Mouse (Mus musculus) hindbrain, embryonic 14.5 days (tissue): ENCODE measurements at regions not wholly inside any gene's neighbourhood (a gene's known extent, or its start where the extent isn't known, plus 50 kb on each side); places are given as distances from the start of the nearest gene placed in this dataset.
"Not testable (repeated sequence)": the region's sequence is repeated elsewhere in the genome, so short reads cannot be mapped to it uniquely, and the experiment has no call there.

Experiments used
- ATAC-seq: fragments of 200-750 bp; cut with Nextera tagmentation; 2 replicates; pipeline ENCODE4 v1.8.0; 2017; ENCODE audit warnings: moderate number of reproducible peaks, mild to moderate bottlenecking, moderate TSS enrichment, moderate library complexity; ENCODE audit not compliant: low FRiP score
- DNase-seq: peaks from one replicate; pipeline ENCODE4 v3.0.0-alpha.2; 2015; ENCODE audit warnings: low spot score
- H3K27ac ChIP-seq: fragments of 300-500 bp; sonication (generic); 2 replicates; pipeline ENCODE4 v1.5.1; 2014; ENCODE audit warnings: mild to moderate bottlenecking, moderate library complexity
- H3K27me3 ChIP-seq: fragments of 300-500 bp; sonication (generic); 2 replicates; pipeline ENCODE4 v1.6.1; 2014; ENCODE audit warnings: mild to moderate bottlenecking, low read length, mixed read lengths; ENCODE audit not compliant: control insufficient read depth, insufficient read depth
- H3K36me3 ChIP-seq: fragments of 300-500 bp; sonication (generic); replicated peaks from 2 replicates; pipeline ENCODE4 v1.6.1; 2014; ENCODE audit not compliant: control insufficient read depth, insufficient read depth
- H3K4me1 ChIP-seq: fragments of 300-500 bp; sonication (generic); replicated peaks from 2 replicates; pipeline ENCODE4 v1.6.1; 2014; ENCODE audit warnings: antibody characterized with exemption, low read length, mixed read lengths; ENCODE audit not compliant: control insufficient read depth, insufficient read depth
- H3K4me2 ChIP-seq: fragments of 300-500 bp; sonication (generic); replicated peaks from 2 replicates; pipeline ENCODE4 v1.6.1; 2014; ENCODE audit warnings: mild to moderate bottlenecking, moderate library complexity
- H3K4me3 ChIP-seq: fragments of 300-500 bp; sonication (generic); replicated peaks from 2 replicates; pipeline ENCODE4 v1.5.1; 2014; ENCODE audit warnings: mild to moderate bottlenecking, low read length
- H3K9ac ChIP-seq: fragments of 300-500 bp; sonication (generic); 2 replicates; pipeline ENCODE4 v1.6.1; 2014
- H3K9me3 ChIP-seq: fragments of 300-500 bp; sonication (generic); 2 replicates; pipeline ENCODE4 v1.6.1; 2016; ENCODE audit warnings: low read length; ENCODE audit not compliant: control insufficient read depth
- WGBS: fragments of 180-500 bp; shearing (Covaris S2); extraction: QIAGEN DNeasy Blood & Tissue Kit; methylation state at CpG from one replicate; pipeline ENCODE4 v1.1.7; 2014; 5-methylcytosine and 5-hydroxymethylcytosine counted together

DNA sequence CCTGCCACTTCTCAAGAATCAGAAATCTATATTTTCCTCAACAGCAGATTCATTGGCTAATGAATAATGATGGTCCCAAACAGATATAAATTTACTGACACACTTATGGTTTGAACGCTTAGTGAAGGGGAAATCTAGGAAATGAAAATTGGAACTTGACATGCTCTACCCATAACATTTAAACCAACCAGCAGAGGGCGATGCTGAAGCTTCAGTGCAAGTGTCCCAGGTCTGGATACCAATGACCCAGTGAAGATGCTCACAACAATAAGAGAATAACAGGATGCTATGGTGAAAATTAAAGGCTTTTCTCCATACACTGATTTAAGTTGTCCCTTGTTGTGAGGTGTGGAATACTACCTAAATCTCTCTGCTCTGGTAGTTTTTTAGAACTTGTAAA is 236.0 kb upstream of the Rorb start:
- ATAC-seq (no peak), DNase-seq (no peak)
- H3K27me3 ChIP-seq: no peaks in the 10 kb centered on the region
- no peaks in the 10 kb centered on the region for H3K9me3 ChIP-seq
- H3K4me3 ChIP-seq: no peak overlapping the region
- no peak overlapping the region for H3K27ac ChIP-seq
- no peak overlapping the region for H3K9ac ChIP-seq
- 51% methylated on average over 2 of the region's 2 CpGs for WGBS
- H3K4me1 ChIP-seq: no peaks in the 10 kb centered on the region
- no peaks in the 10 kb centered on the region for H3K36me3 ChIP-seq
- H3K4me2 ChIP-seq: no peak overlapping the region

DNA sequence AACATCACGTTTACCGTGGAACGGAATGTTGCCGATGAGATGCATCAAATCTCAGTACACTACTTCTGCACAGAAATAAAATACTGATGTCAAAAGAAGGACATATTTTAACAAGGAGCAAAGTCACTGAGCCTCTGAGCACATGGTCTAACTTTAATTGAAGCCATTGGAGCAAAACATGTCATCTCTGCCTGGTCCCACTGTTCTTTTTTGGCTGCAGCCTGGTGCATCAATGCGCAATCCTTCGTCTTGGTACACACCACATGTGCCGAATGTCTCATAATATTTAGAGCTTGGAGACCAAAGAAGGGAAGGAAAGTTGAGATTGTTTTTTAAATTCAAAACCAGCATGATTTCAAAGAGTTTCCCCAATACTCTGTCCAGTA is 233.4 kb upstream of the Rorb start:
- H3K9me3 ChIP-seq: no peaks in the 10 kb centered on the region
- ATAC-seq (peak; percentile 72; the same call in 1 of the 2 replicates), DNase-seq (no peak)
- H3K9ac ChIP-seq: no peak overlapping the region
- no peaks in the 10 kb centered on the region for H3K4me1 ChIP-seq
- no peaks in the 10 kb centered on the region for H3K27me3 ChIP-seq
- 50% methylated on average over 7 of the region's 7 CpGs for WGBS
- H3K4me3 ChIP-seq: no peak overlapping the region
- H3K27ac ChIP-seq: no peak overlapping the region
- peak overlapping the region; percentile 15; the same call in 1 of the 2 replicates for H3K4me2 ChIP-seq
- no peaks in the 10 kb centered on the region for H3K36me3 ChIP-seq

DNA sequence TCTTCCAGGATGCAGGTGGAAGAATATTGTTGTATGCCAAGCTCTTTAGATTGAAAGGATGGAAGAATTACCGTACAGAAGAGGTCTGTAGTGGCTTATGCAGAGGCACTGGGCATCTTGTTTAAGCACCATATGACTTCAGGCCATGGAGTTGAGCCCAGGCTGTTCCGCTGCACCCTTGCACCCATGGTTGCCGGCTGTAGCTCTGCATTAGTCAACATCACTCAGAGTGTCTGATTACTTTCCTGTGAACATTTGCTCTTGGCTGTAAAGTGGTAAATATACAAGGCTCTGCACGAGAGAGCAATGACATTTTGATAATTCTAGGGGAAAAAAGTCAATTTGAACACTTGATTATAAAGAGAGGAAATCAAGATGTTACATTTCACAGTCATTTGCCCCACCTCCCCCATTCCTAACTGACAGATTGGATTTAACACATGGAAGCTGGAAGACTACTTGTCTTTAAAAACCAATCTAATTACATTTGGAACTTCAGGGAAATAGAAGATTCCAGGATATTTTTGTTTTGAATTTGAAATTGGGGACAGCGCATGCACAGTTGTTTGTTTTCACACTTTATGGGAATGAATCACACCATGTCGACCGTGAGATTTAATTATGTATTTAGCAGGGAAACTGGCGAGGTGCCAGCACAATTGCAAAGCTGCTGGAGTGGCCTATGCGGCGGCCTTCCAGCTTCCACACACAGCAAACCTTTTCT is 232.9 kb upstream of the Rorb start:
- Histone ChIP-seq H3K27me3 (no peaks in the 10 kb centered on the region), H3K36me3 (no peaks in the 10 kb centered on the region), H3K27ac (no peak overlapping the region), H3K4me2 (peak overlapping the region; percentile 15; the same call in 1 of the 2 replicates), H3K9ac (no peak overlapping the region), H3K4me1 (no peaks in the 10 kb centered on the region), H3K9me3 (no peaks in the 10 kb centered on the region), H3K4me3 (no peak overlapping the region)
- 45% methylated on average over 10 of the region's 10 CpGs for WGBS
- DNase-seq (peak; percentile 74), ATAC-seq (peak; percentile 84; the same call in 1 of the 2 replicates)

DNA sequence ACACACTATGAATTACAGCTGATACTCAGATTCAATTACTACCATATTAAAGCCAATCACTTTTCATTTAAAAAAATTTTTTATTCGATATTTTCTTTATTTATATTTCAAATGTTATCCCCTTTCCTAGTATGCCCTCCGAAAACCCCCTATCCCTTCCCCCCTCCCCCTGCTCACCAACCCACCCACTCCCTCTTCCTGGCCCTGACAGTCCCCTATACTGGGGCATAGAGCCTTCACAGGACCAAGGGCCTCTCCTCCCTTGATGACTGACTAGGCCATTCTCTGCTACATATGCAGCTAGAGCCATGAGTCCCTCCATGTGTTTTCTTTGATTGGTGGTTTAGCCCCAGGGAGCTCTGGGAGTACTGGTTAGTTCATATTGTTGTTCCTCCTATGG is 196.1 kb upstream of the Rorb start:
- 90% methylated on average over 2 of the region's 2 CpGs for WGBS
- H3K27ac ChIP-seq, H3K36me3 ChIP-seq: not testable (repeated sequence)

DNA sequence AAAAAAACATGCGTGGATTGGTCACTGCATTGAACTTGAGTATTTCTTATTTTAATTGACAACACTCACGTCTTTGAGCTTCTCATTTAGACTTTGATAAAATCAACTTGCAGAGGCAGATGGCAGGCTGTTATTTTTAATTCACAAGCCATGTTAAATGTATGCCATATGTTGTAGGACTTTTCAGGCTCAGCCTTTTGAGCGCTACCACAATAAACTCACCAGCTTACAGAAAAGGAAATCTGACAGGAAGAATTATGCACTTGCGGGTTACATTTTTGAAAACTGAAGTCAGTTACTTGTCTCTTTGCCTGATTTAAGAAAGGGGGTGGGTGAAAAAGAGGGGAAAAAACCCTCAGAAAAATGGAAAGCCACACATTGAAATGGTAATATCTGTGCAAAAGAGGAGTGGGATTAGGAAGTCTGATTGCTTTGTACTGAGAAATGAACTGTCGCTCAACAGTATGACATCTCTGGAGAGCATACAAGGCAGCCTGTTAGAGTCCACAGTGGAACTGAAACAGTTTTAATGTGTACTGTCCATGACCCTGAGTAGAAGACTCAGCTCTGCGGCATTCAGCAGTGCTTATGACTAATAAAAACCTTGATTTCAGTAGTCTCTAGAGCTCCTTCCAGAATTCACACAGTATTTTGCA is 195.6 kb upstream of the Rorb start:
- no peak overlapping the region for H3K9ac ChIP-seq
- DNase-seq (no peak), ATAC-seq (peak; percentile 31; the same call in 1 of the 2 replicates)
- H3K4me3 ChIP-seq: no peak overlapping the region
- H3K4me2 ChIP-seq: no peak overlapping the region
- H3K9me3 ChIP-seq: no peaks in the 10 kb centered on the region
- H3K4me1 ChIP-seq: no peaks in the 10 kb centered on the region
- no peaks in the 10 kb centered on the region for H3K27me3 ChIP-seq
- 68% methylated on average over 6 of the region's 6 CpGs for WGBS
- no peaks in the 10 kb centered on the region for H3K36me3 ChIP-seq
- no peak overlapping the region for H3K27ac ChIP-seq

More for the DNA sequence above, 196.1 kb upstream of the Rorb start:
- not testable (repeated sequence) for H3K4me1 ChIP-seq, H3K9me3 ChIP-seq, ATAC-seq, H3K27me3 ChIP-seq, H3K4me3 ChIP-seq, H3K4me2 ChIP-seq, DNase-seq, H3K9ac ChIP-seq

DNA sequence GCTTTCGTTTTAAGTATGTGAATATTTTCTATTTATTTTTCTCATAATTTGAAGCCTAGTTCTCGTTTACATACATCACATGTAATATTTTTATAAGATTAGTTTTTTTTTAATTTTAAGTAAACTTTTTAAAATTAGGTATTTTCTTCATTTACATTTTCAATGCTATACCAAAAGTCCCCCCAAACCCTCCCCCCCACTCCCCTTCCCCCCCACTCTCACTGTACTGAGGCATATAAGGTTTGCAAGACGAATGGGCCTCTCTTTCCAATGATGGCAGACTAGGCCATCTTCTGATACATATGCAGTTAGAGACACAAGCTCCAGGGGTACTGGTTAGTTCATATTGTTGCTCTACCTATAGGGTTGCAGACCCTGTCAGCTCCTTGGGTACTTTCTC is 174.9 kb upstream of the Rorb start:
- not testable (repeated sequence) for ATAC-seq, H3K9ac ChIP-seq, DNase-seq, H3K27me3 ChIP-seq, H3K9me3 ChIP-seq, H3K27ac ChIP-seq, H3K36me3 ChIP-seq, H3K4me1 ChIP-seq, H3K4me3 ChIP-seq, H3K4me2 ChIP-seq
- 91% methylated on average over 3 of the region's 3 CpGs for WGBS

DNA sequence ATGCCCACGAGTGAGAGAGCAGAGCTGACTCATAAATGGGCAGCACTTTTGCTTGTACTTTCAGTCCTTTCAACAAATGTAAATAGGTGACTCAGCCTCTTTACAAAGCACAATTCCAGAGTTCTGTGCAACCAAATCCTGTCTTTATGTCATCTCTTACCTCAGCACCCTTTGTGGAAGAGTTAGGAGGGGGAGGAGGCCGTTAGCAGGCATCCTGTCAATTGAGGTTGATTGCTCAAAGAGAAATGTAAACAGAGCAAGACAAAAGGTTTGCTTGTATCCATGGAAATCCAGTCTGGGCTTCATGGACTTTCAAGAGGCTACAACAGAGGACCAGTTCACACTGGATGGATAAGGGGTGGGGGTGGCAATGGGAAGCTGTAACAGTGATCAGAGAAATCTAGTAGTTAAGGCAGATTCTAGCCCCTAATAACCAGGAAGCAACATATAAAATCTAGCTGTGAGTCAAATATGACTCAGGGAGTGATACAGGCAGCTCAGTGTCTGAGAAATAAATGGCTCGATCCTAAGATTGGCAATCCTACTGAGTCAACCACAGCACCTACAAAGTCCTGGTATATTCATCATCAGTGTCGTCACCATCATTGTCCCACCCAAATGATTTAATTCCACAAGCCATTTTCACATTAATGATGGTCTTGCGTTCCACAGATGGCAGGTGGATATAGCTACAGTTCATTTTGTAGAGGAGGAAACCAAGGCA is 136.0 kb upstream of the Rorb start:
- Histone ChIP-seq H3K4me1 (no peaks in the 10 kb centered on the region; the same call in 1 of the 2 replicates), H3K9ac (no peak overlapping the region), H3K36me3 (no peaks in the 10 kb centered on the region), H3K9me3 (no peaks in the 10 kb centered on the region), H3K4me3 (no peak overlapping the region), H3K27me3 (no peaks in the 10 kb centered on the region), H3K4me2 (no peak overlapping the region), H3K27ac (no peak overlapping the region)
- ATAC-seq (peak; percentile 46; the same call in 1 of the 2 replicates), DNase-seq (no peak)
- 57% methylated on average over 5 of the region's 5 CpGs for WGBS

DNA sequence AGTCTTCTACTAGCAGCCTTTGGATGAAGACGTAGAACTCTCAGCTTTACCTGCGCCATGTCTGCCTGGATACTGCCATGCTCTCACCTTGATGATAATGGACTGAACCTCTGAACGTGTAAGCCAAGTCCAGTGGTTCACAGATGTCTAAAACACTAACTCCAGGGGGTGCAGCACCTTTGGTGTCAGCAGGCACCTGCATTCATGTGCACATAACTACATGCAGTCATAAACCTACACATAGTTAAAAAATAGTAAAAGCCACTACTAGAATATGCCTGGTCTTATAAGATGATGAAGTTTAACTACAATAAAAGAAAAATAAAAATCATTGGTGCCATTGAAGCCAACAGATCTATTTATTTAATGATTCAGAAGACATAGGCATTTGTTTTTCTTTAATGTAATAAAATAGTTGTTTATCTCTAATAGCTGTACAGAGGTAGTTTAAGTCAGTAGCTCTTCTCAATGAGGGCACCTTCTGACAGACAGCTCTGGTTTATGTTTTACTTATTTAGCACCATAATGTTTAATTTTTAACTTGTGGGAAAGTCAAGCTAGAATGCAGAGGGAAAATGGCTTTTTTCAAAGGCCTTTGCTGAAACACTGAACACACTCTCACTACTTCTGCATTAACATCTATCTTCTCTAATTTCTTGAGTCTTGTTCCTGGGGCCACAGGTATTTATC is 118.5 kb upstream of the Rorb start:
- no peak for ATAC-seq
- Histone ChIP-seq H3K36me3 (no peaks in the 10 kb centered on the region), H3K9ac (no peak overlapping the region), H3K4me2 (no peak overlapping the region), H3K27ac (no peak overlapping the region), H3K9me3 (no peaks in the 10 kb centered on the region), H3K4me3 (no peak overlapping the region), H3K27me3 (no peaks in the 10 kb centered on the region), H3K4me1 (no peaks in the 10 kb centered on the region)
- DNase-seq: no peak
- WGBS: 90% methylated on average over 3 of the region's 3 CpGs

DNA sequence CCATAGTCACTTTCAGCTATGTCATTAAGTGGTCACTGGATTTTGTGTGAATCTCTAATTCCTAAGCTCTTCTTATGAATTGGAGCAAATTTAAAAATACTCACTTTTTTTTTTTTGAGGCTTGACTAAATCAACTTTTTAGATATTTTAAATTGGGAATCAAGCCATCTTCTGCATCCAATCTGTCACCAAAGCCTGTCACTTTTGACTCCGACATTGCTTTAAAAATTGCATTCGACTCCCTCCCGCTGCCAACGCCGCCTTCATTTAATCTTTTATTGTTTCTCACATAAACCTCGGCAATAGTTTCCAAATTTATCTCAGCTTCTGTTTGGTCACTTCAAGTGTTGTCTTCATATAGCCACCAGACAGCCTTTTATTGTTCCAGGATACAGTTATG is 109.8 kb upstream of the Rorb start:
- Histone ChIP-seq H3K9ac (no peak overlapping the region), H3K36me3 (no peaks in the 10 kb centered on the region), H3K27ac (no peak overlapping the region), H3K4me1 (no peaks in the 10 kb centered on the region), H3K4me2 (no peak overlapping the region), H3K27me3 (no peaks in the 10 kb centered on the region), H3K4me3 (no peak overlapping the region), H3K9me3 (no peaks in the 10 kb centered on the region)
- ATAC-seq: no peak
- DNase-seq: no peak
- 95% methylated on average over 6 of the region's 6 CpGs for WGBS
